Mouse (Mus musculus): ENCODE results near the gene Frmpd4.

- TF ChIP-seq TCF12 (IDR thresholded peaks at IDR 0.05; ENCODE audit: insufficient read depth, poor library complexity, severe bottlenecking) (no peak), E2F4 (IDR thresholded peaks at IDR 0.05; ENCODE audit: insufficient read depth) (no peak), POLR2A (IDR thresholded peaks at IDR 0.05; ENCODE audit: insufficient read length, low read depth) (no peak), POLR2AphosphoS2 (IDR thresholded peaks at IDR 0.05; ENCODE audit: insufficient read length, low read depth) (no peak), USF1 (IDR thresholded peaks at IDR 0.05; ENCODE audit: low read depth) (no peak), SRF (IDR thresholded peaks at IDR 0.05; ENCODE audit: control insufficient read depth, insufficient read length, low read depth) (no peak)
Observed at GRCm38 (mm10) chrX:167854821-167855220, 722.2 kb downstream of the Frmpd4 start.

Measured in myocyte (in vitro differentiated cells).